Mouse (Mus musculus) ES-Bruce4 (cell line): ENCODE data around the gene Fryl. TPM values are rescaled to one million over a fixed set of nuclear protein-coding genes. Genes with fewer than 3 reads are reported as not detected.

Experiments
- H3K27ac ChIP-seq: 2 replicates; pipeline ENCODE4 v1.5.1; 2012; ENCODE audit warnings: low read length, inconsistent platforms; ENCODE audit not compliant: insufficient read depth
- H3K27me3 ChIP-seq: 2 replicates; pipeline ENCODE4 v1.6.1; 2012; ENCODE audit warnings: mild to moderate bottlenecking, low read length, inconsistent platforms; ENCODE audit not compliant: control insufficient read depth, poor library complexity, insufficient read depth, severe bottlenecking
- H3K36me3 ChIP-seq: 2 replicates; pipeline ENCODE4 v1.6.1; 2012; ENCODE audit warnings: inconsistent platforms, mild to moderate bottlenecking, low read length, moderate library complexity; ENCODE audit not compliant: control insufficient read depth, poor library complexity, insufficient read depth, severe bottlenecking
- H3K4me1 ChIP-seq: one replicate; pipeline ENCODE4 v1.8.1; 2011; ENCODE audit warnings: low read length; ENCODE audit not compliant: control insufficient read depth, insufficient read depth
- H3K4me3 ChIP-seq: 2 replicates; pipeline ENCODE4 v1.5.1; 2011; ENCODE audit warnings: low read depth, mild to moderate bottlenecking, low read length
- H3K9ac ChIP-seq: 2 replicates; pipeline ENCODE4 v1.6.1; 2012; ENCODE audit warnings: low read depth, mild to moderate bottlenecking, inconsistent platforms; ENCODE audit not compliant: poor library complexity, severe bottlenecking
- H3K9me3 ChIP-seq: replicated peaks from 2 replicates; pipeline ENCODE4 v1.6.1; 2012; ENCODE audit warnings: mild to moderate bottlenecking, low read length, inconsistent platforms; ENCODE audit not compliant: control insufficient read depth, poor library complexity, insufficient read depth, severe bottlenecking
- CTCF ChIP-seq: IDR thresholded peaks from one replicate; pipeline ENCODE4 v1.8.1; 2011; ENCODE audit warnings: low read depth, low read length
- EP300 ChIP-seq: IDR thresholded peaks from 2 replicates; pipeline ENCODE4 v1.6.1; 2011; ENCODE audit warnings: low read depth, low read length; ENCODE audit not compliant: insufficient read depth
- POLR2A ChIP-seq: IDR thresholded peaks from one replicate; pipeline ENCODE4 v1.8.1; 2011; ENCODE audit warnings: low read length; ENCODE audit not compliant: insufficient read depth
- polyA plus RNA-seq: library from polyadenylated mRNA; stranded (reverse); fragments of >200 nt; gene quantifications from 2 replicates; pipeline ENCODE4 v1.2.4, GENCODE M21; 2011; ENCODE audit warnings: low read depth; ENCODE audit not compliant: missing spikeins, insufficient read depth, insufficient read length

Fryl gene
- polyA plus RNA-seq, 1 experiment: 94.8 TPM

- Histone ChIP-seq H3K27ac (no peak overlapping the region), H3K9me3 (no peaks in the 10 kb centered on the region), H3K4me1 (peaks cover 15% of the 10 kb centered on the region), H3K4me3 (no peak overlapping the region), H3K27me3 (no peaks in the 10 kb centered on the region), H3K36me3 (no peaks in the 10 kb centered on the region), H3K9ac (no peak overlapping the region)
- TF ChIP-seq POLR2A (no peak), CTCF (no peak), EP300 (no peak)
Measured at GRCm38 (mm10) chr5:73211961-73212360, 44.5 kb downstream of the Fryl start.

GRCm38 (mm10) chr5:73210971-73211315 is 45.5 kb downstream of the Fryl start:
- no peaks in the 10 kb centered on the region for H3K36me3 ChIP-seq
- no peak overlapping the region for H3K27ac ChIP-seq
- H3K9me3 ChIP-seq: no peaks in the 10 kb centered on the region
- no peak overlapping the region for H3K4me3 ChIP-seq
- no peaks in the 10 kb centered on the region for H3K27me3 ChIP-seq
- peaks cover 15% of the 10 kb centered on the region for H3K4me1 ChIP-seq
- no peak overlapping the region for H3K9ac ChIP-seq
- TF ChIP-seq CTCF (no peak), EP300 (no peak), POLR2A (no peak)

- no peak overlapping the region for H3K27ac ChIP-seq
- no peak overlapping the region for H3K4me3 ChIP-seq
- no peaks in the 10 kb centered on the region for H3K27me3 ChIP-seq
- no peak overlapping the region for H3K9ac ChIP-seq
- peaks cover 15% of the 10 kb centered on the region for H3K4me1 ChIP-seq
- no peak for TF ChIP-seq POLR2A
- TF ChIP-seq EP300: no peak
- TF ChIP-seq CTCF: no peak
- H3K36me3 ChIP-seq: no peaks in the 10 kb centered on the region
- H3K9me3 ChIP-seq: no peaks in the 10 kb centered on the region
Measured at GRCm38 (mm10) chr5:73210127-73210970, 46.1 kb downstream of the Fryl start.

- Histone ChIP-seq H3K9me3 (no peaks in the 10 kb centered on the region), H3K4me1 (peaks cover 15% of the 10 kb centered on the region), H3K4me3 (no peak overlapping the region), H3K36me3 (no peaks in the 10 kb centered on the region), H3K27me3 (no peaks in the 10 kb centered on the region), H3K27ac (no peak overlapping the region), H3K9ac (no peak overlapping the region)
- TF ChIP-seq POLR2A (no peak), EP300 (no peak), CTCF (no peak)
Measured at GRCm38 (mm10) chr5:73209201-73210096, 47.0 kb downstream of the Fryl start.

- no peak for TF ChIP-seq POLR2A
- Histone ChIP-seq H3K27me3 (no peaks in the 10 kb centered on the region), H3K27ac (no peak overlapping the region), H3K36me3 (no peaks in the 10 kb centered on the region), H3K9me3 (no peaks in the 10 kb centered on the region), H3K4me1 (peaks cover 15% of the 10 kb centered on the region), H3K4me3 (no peak overlapping the region), H3K9ac (no peak overlapping the region)
Measured at GRCm38 (mm10) chr5:73208645-73209044, 47.8 kb downstream of the Fryl start.

- Histone ChIP-seq H3K27me3 (no peaks in the 10 kb centered on the region), H3K4me1 (peaks cover 14% of the 10 kb centered on the region), H3K27ac (no peak overlapping the region), H3K9ac (no peak overlapping the region), H3K36me3 (no peaks in the 10 kb centered on the region), H3K4me3 (no peak overlapping the region), H3K9me3 (no peaks in the 10 kb centered on the region)
- no peak for TF ChIP-seq EP300
- no peak for TF ChIP-seq POLR2A
Measured at GRCm38 (mm10) chr5:73206722-73207121, 49.7 kb downstream of the Fryl start.
